Mouse (Mus musculus) small intestine, adult 2 months (tissue): ENCODE measurements around the gene Zmiz1.

ENCODE experiments used
- CTCF ChIP-seq: fragments of 200-500 bp; IDR thresholded peaks from 2 replicates; pipeline ENCODE4 v1.5.1; 2012; ENCODE audit warnings: low read depth, mild to moderate bottlenecking, control low read depth, inconsistent platforms, low read length, moderate library complexity, mixed read lengths; ENCODE audit not compliant: insufficient replicate concordance, insufficient read length; ENCODE audit errors: extremely low read depth
- POLR2A ChIP-seq: fragments of 200-500 bp; IDR thresholded peaks from 2 replicates; pipeline ENCODE4 v1.6.1; 2012; ENCODE audit warnings: low read depth, mild to moderate bottlenecking, control low read depth, inconsistent platforms, low read length, moderate library complexity

GRCm38 (mm10) chr14:25515924-25516323, 56.9 kb downstream of the Zmiz1 start:
- TF ChIP-seq CTCF, result no peak
- TF ChIP-seq POLR2A, result no peak
